Mouse (Mus musculus) intestine, postnatal 0 days (tissue): ENCODE measurements around the gene Mrpl43. TPM values are rescaled to one million over a fixed set of nuclear protein-coding genes. Genes with fewer than 3 reads are reported as not detected.

ENCODE experiments used
- ATAC-seq: fragments of 200-750 bp; cut with Nextera tagmentation; 2 replicates; pipeline ENCODE4 v1.8.0; 2017; ENCODE audit warnings: mild to moderate bottlenecking, moderate TSS enrichment, moderate library complexity
- H3K27ac ChIP-seq: fragments of 300-500 bp; sonication (generic); 2 replicates; pipeline ENCODE4 v1.5.1; 2014; ENCODE audit warnings: mild to moderate bottlenecking, low read depth, low read length, moderate library complexity
- H3K27me3 ChIP-seq: fragments of 300-500 bp; sonication (generic); replicated peaks from 2 replicates; pipeline ENCODE4 v1.6.1; 2014; ENCODE audit warnings: low read length, mixed read lengths; ENCODE audit not compliant: control insufficient read depth, insufficient read depth
- H3K36me3 ChIP-seq: fragments of 300-500 bp; sonication (generic); 2 replicates; pipeline ENCODE4 v1.6.1; 2014; ENCODE audit warnings: mild to moderate bottlenecking, moderate library complexity; ENCODE audit not compliant: control insufficient read depth, insufficient read depth
- H3K4me1 ChIP-seq: fragments of 300-500 bp; sonication (generic); replicated peaks from 2 replicates; pipeline ENCODE4 v1.6.1; 2014; ENCODE audit warnings: antibody characterized with exemption, low read length, mixed read lengths; ENCODE audit not compliant: control insufficient read depth, insufficient read depth
- H3K4me2 ChIP-seq: fragments of 300-500 bp; sonication (generic); replicated peaks from 2 replicates; pipeline ENCODE4 v1.6.1; 2014; ENCODE audit warnings: low read depth, mild to moderate bottlenecking, moderate library complexity
- H3K4me3 ChIP-seq: fragments of 300-500 bp; sonication (generic); 2 replicates; pipeline ENCODE4 v1.5.1; 2014; ENCODE audit warnings: low read depth, low read length
- H3K9ac ChIP-seq: fragments of 300-500 bp; sonication (generic); 2 replicates; pipeline ENCODE4 v1.6.1; 2014; ENCODE audit warnings: mild to moderate bottlenecking, low read depth, low read length
- H3K9me3 ChIP-seq: fragments of 300-500 bp; sonication (generic); 2 replicates; pipeline ENCODE4 v1.6.1; 2016; ENCODE audit warnings: mixed run types; ENCODE audit not compliant: control insufficient read depth
- CTCF ChIP-seq: sonication (generic); IDR thresholded peaks from 2 replicates; pipeline ENCODE4 v1.5.1; 2016; ENCODE audit warnings: low read depth, mild to moderate bottlenecking, control low read depth, antibody characterized with exemption, moderate library complexity
- WGBS: fragments of 180-500 bp; shearing (Covaris S2); extraction: QIAGEN DNeasy Blood & Tissue Kit; methylation state at CpG from one replicate; pipeline ENCODE4 v1.1.7; 2014; 5-methylcytosine and 5-hydroxymethylcytosine counted together
- polyA plus RNA-seq: library from polyadenylated mRNA; unstranded; fragments of >200 nt; fragmentation: Nextera tagmentation; extraction: Ambion mirVana; gene quantifications from 2 replicates; pipeline ENCODE4 v1.2.1, GENCODE M21; 2015

Gene Mrpl43
- polyA plus RNA-seq, 1 experiment from 2014 or later: 80.1 TPM

DNA sequence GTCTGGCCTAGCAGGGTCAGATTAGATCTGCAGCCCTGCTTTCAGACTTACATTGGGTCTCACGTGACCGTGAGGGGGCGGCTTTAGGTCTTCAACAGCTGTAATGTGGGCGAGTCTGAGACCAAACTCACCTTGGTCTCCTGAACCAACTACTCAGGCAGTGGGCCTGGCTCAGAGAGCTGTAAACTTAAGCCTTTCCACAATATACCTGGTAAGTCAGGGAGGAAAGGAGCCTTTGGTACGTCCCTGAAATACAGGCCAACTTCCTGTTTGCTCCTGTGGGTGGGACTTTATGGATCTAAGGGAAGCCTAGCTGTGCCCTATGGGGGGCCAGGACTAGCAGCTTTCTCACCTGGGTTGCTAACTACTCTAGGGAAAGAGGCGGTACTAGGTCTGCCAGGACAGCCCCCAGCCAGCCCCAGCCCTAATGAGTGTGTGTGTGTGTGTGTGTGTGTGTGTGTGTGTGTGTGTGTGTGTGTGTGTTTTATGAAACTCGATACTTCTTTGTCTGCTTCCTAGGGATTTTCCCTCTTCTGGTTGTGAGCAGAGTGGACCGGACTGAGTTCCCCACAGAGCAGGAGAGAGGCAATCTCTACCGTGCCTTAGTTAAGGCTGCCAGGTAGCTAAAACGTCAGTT, 8.2 kb upstream of the Mrpl43 start, which contains the start of gene Lzts2:
Lzts2 (plus strand) TSS at position 80 of the 637 bp plus-strand sequence.
- Histone ChIP-seq H3K9me3 (no peaks in the 10 kb centered on the region), H3K4me3 (peak within 1 kb of the TSS; percentile 66), H3K36me3 (peaks cover 28% of the 10 kb centered on the region), H3K4me1 (peaks cover 5% of the 10 kb centered on the region; the same call in 1 of the 2 replicates), H3K27me3 (no peaks in the 10 kb centered on the region), H3K4me2 (peak within 1 kb of the TSS; percentile 89), H3K9ac (peak within 1 kb of the TSS; percentile 48), H3K27ac (peak within 1 kb of the TSS; percentile 92)
- ATAC-seq: peak; percentile 77
- no peak for TF ChIP-seq CTCF
- WGBS: 7% methylated on average over 10 of the region's 10 CpGs

DNA sequence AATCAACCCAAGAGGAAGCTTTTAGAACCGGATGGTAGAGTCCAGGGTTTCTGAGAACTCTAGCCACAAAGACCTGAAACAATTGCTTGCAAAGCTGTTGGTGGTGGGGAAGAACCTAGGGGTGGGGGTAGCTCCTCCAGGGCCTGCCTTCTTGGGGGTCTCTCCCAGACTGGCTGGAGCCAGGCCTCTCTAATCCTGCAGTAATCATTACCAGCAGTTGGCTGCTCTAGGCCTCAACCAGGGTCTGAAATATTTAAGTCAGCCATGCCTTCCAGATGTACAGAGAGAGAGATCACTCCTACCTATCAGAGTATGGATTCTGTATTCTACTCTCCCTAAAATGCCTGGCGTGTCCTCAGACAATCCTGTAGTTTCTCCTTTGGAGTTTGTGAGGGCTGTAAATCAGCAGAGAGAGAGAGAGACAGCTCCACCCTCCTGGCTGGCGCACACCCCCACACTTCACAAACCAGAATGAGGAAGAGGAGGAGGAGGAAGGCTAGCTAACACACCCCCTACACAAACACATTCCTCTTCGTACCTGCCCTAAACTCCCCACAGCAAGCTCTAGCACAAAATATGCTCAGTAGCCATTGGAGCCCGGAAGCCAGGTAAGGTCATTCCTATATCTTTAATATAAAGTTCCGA, 7.5 kb upstream of the Mrpl43 start:
- Histone ChIP-seq H3K9ac (peak overlapping the region; percentile 8; the same call in 1 of the 2 replicates), H3K4me3 (no peak overlapping the region), H3K27ac (peak overlapping the region; percentile 92), H3K36me3 (peaks cover 29% of the 10 kb centered on the region), H3K4me2 (peak overlapping the region; percentile 89), H3K27me3 (no peaks in the 10 kb centered on the region), H3K4me1 (no peaks in the 10 kb centered on the region), H3K9me3 (no peaks in the 10 kb centered on the region)
- 34% methylated on average over 6 of the region's 6 CpGs for WGBS
- no peak for TF ChIP-seq CTCF
- no peak for ATAC-seq

- no peaks in the 10 kb centered on the region for H3K4me1 ChIP-seq
- TF ChIP-seq CTCF: peak; percentile 81
- peaks cover 35% of the 10 kb centered on the region for H3K36me3 ChIP-seq
- no peak overlapping the region for H3K9ac ChIP-seq
- no peak overlapping the region for H3K27ac ChIP-seq
- H3K9me3 ChIP-seq: no peaks in the 10 kb centered on the region
- WGBS: 36% methylated on average over 6 of the region's 6 CpGs
- no peak overlapping the region for H3K4me2 ChIP-seq
- no peaks in the 10 kb centered on the region for H3K27me3 ChIP-seq
- no peak for ATAC-seq
- H3K4me3 ChIP-seq: no peak overlapping the region
These were observed 6.4 kb upstream of the Mrpl43 start for GRCm38 (mm10) chr19:45012636-45013035.

DNA sequence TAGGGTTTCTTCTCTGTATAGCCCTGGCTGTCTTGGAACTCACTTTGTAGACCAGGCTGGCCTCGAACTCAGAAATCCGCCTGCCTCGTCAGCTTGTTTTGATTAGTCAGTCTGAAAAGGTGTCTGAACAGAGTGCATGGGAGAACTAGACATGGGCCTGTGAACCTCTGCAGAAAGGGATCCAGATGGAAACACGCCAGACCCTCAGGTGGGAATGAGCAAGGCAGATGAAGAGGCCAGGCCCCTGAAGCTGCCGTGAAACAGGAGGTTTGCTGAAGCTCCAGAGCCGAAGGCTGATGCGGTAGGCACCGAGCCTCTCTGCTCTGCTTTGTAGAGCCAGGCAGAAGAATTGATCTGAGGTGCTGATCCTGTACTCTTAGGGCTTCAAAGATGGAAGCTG, 6.0 kb upstream of the Mrpl43 start:
- no peaks in the 10 kb centered on the region; the same call in 1 of the 2 replicates for H3K4me1 ChIP-seq
- H3K4me2 ChIP-seq: no peak overlapping the region
- no peaks in the 10 kb centered on the region for H3K9me3 ChIP-seq
- H3K27me3 ChIP-seq: no peaks in the 10 kb centered on the region
- peaks cover 35% of the 10 kb centered on the region for H3K36me3 ChIP-seq
- 91% methylated on average over 8 of the region's 8 CpGs for WGBS
- H3K27ac ChIP-seq: no peak overlapping the region
- no peak for ATAC-seq
- H3K9ac ChIP-seq: no peak overlapping the region
- no peak overlapping the region for H3K4me3 ChIP-seq
- TF ChIP-seq CTCF: no peak

DNA sequence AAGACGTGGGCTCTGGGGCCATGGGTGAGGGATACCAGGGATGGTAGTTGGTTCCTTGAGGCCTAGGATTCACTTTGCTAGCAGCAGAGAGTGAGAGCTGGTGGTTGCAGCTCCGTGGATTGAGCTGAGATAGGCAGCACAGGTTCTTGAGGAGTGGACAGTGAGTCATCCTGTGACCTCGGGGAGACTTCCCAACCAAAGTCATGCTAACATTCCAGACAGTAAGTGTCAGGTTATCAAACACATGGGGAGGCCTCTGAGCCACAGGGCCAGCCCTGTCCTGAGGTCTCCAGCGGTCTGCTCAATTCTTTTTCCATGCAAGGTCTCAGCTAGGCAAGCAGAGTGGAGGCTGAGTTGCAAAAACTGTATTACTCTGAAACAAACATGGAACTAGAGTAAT, 4.4 kb upstream of the Mrpl43 start:
- no peak overlapping the region for H3K4me3 ChIP-seq
- H3K27me3 ChIP-seq: no peaks in the 10 kb centered on the region
- H3K9me3 ChIP-seq: no peaks in the 10 kb centered on the region
- no peak overlapping the region for H3K27ac ChIP-seq
- H3K4me1 ChIP-seq: no peaks in the 10 kb centered on the region; the same call in 1 of the 2 replicates
- ATAC-seq: no peak
- WGBS: 82% methylated on average over 4 of the region's 4 CpGs
- H3K4me2 ChIP-seq: no peak overlapping the region
- no peak overlapping the region for H3K9ac ChIP-seq
- H3K36me3 ChIP-seq: peaks cover 35% of the 10 kb centered on the region
- no peak for TF ChIP-seq CTCF

DNA sequence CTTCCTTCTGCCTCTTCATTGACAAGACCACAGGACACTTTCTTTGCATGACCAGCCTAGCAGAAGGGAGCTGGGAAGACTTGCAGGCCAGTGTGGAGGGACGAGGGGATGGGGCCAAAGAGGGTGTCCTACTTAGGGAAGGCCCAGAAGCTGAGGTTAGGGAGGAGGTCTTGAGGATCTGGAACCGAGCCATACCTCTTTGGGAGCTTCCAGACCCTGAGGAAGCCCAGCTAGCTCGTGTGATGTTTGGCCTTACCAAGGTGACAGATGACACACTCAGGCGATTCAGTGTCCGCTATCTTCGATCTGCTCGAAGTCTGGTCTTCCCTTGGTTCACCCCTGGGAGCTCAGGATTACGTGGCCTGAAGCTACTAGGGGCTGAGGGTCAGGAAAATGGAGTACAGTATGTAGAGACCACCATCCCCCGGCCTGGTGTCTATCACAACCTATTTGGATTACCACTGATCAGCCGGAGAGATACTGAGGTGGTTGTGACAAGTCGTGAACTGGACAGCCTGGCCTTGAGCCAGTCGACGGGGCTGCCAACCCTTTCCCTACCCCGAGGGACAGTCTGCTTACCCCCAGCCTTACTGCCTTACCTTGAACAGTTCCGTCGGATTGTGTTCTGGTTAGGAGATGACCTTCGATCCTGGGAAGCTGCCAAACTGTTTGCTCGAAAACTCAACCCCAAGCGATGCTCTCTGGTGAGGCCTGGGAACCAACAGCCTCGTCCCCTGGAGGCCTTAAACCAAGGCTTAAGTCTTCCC, 1.4 kb upstream of the Mrpl43 start:
- peak overlapping the region; percentile 93 for H3K4me2 ChIP-seq
- peak overlapping the region; percentile 74; the same call in 1 of the 2 replicates for H3K9ac ChIP-seq
- no peak for ATAC-seq
- H3K27me3 ChIP-seq: no peaks in the 10 kb centered on the region
- H3K4me1 ChIP-seq: no peaks in the 10 kb centered on the region; the same call in 1 of the 2 replicates
- H3K9me3 ChIP-seq: no peaks in the 10 kb centered on the region
- peak overlapping the region; percentile 86; the same call in 1 of the 2 replicates for H3K4me3 ChIP-seq
- no peak for TF ChIP-seq CTCF
- peaks cover 52% of the 10 kb centered on the region for H3K36me3 ChIP-seq
- H3K27ac ChIP-seq: no peak overlapping the region; the same call in 1 of the 2 replicates
- 70% methylated on average over 20 of the region's 20 CpGs for WGBS
